Mouse (Mus musculus) C2C12 (cell line): ENCODE measurements around the gene Wdtc1.

ENCODE experiments used
- CEBPB ChIP-seq: IDR thresholded peaks from one replicate; pipeline ENCODE4 v1.6.1; 2011; ENCODE audit warnings: low read depth, mild to moderate bottlenecking, control low read depth, moderate library complexity
- CTCF ChIP-seq: IDR thresholded peaks from one replicate; pipeline ENCODE4 v1.5.1; 2011; ENCODE audit not compliant: control insufficient read depth, insufficient read depth, insufficient read length
- MAX ChIP-seq: IDR thresholded peaks from one replicate; pipeline ENCODE4 v1.6.1; 2011; ENCODE audit warnings: mild to moderate bottlenecking, control low read depth
- MYOD1 ChIP-seq: IDR thresholded peaks from one replicate; pipeline ENCODE4 v1.6.1; 2011; ENCODE audit warnings: low read depth; ENCODE audit not compliant: control insufficient read depth, insufficient read length
- MYOG ChIP-seq: IDR thresholded peaks from one replicate; pipeline ENCODE4 v1.6.1; 2011; ENCODE audit not compliant: control insufficient read depth, insufficient read length; ENCODE audit errors: extremely low read depth
- USF1 ChIP-seq: IDR thresholded peaks from one replicate; pipeline ENCODE4 v1.6.1; 2011; ENCODE audit warnings: low read depth, mild to moderate bottlenecking, control low read depth, moderate library complexity

GRCm38 (mm10) chr4:133292405-133292804 is 60.9 kb downstream of the Wdtc1 start:
- TF ChIP-seq CTCF (no peak), MAX (no peak), MYOD1 (no peak), MYOG (no peak), USF1 (no peak), CEBPB (no peak)
